Mouse (Mus musculus): ENCODE measurements around the gene Chd1l.

DNA sequence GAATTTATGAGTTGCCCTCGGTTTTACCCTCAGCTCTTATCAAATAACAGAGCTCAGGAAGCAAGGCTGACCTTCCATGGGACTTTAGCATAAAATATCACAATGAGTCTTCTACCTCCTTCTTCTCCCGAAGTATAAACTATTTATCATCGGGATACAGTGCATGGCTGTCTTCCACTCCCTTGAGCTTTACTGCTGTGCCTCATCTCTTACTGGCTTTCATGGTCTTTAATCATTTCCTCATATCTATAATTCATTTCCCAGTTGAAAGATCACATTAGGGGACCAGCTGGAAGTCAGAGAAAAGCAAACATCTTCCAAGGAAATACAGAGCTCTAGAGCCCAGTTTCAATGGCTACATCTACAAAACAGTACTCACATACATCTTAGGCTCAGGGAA is 39.0 kb upstream of the Chd1l start:
- TF ChIP-seq CTCF (IDR thresholded peaks at IDR 0.05) (no peak), EP300 (IDR thresholded peaks at IDR 0.05) (no peak)
